ENCODE assay signal across 8 mouse cellular contexts in genomic region chr19:7295071-7295658, GRCm38 (mm10). TPM values are rescaled to one million over a fixed set of nuclear protein-coding genes. Genes with fewer than 3 reads are reported as not detected.
DNase-seq lines count a peak whose midpoint lies in the region; ATAC-seq lines count a peak whose summit lies in the region.

No protein-coding gene starts in this region.

- no peaks in the 10 kb centered on the region for H3K27me3 ChIP-seq in midbrain, embryonic 10.5 days (ENCODE audit: low read depth, poor library complexity, severe bottlenecking)
- no peaks in the 10 kb centered on the region for H3K27me3 ChIP-seq in midbrain, embryonic 15.5 days (replicated peaks)
- H3K27me3 ChIP-seq in embryonic facial prominence, embryonic 15.5 days, result no peaks in the 10 kb centered on the region
- H3K27me3 ChIP-seq in limb, embryonic 12.5 days, result no peaks in the 10 kb centered on the region

- H3K36me3 ChIP-seq in midbrain, embryonic 10.5 days, result peaks cover 40% of the 10 kb centered on the region
- no peaks in the 10 kb centered on the region; the same call in 1 of the 2 replicates for H3K36me3 ChIP-seq in midbrain, embryonic 15.5 days (replicated peaks)
- 0 out of 2 replicates have a peak, but pooled peaks cover under 1% of the 10 kb centered on the region for H3K36me3 ChIP-seq in embryonic facial prominence, embryonic 15.5 days
- H3K36me3 ChIP-seq in limb, embryonic 12.5 days, result peaks cover 25% of the 10 kb centered on the region

- no peak for ATAC-seq in midbrain, embryonic 15.5 days (replicated peaks)
- ATAC-seq in embryonic facial prominence, embryonic 15.5 days (ENCODE audit: insufficient number of reproducible peaks, low FRiP score, low TSS enrichment, low read depth), result no peak
- no peak for ATAC-seq in limb, embryonic 12.5 days (ENCODE audit: insufficient number of reproducible peaks, insufficient read depth, low FRiP score, low TSS enrichment, low read depth)

- peak overlapping the region; percentile 25; the same call in 1 of the 2 replicates for H3K27ac ChIP-seq in midbrain, embryonic 10.5 days (replicated peaks)
- H3K27ac ChIP-seq in midbrain, embryonic 15.5 days, result no peak overlapping the region
- H3K27ac ChIP-seq in embryonic facial prominence, embryonic 15.5 days (replicated peaks), result peak overlapping the region; percentile 60
- H3K27ac ChIP-seq in limb, embryonic 12.5 days, result peak overlapping the region; percentile 47; the same call in 1 of the 2 replicates

- H3K9me3 ChIP-seq in midbrain, embryonic 10.5 days (replicated peaks), result no peaks in the 10 kb centered on the region
- H3K9me3 ChIP-seq in midbrain, embryonic 15.5 days, result no peaks in the 10 kb centered on the region
- H3K9me3 ChIP-seq in embryonic facial prominence, embryonic 15.5 days (replicated peaks), result no peaks in the 10 kb centered on the region
- H3K9me3 ChIP-seq in limb, embryonic 12.5 days, result no peaks in the 10 kb centered on the region

- no peak overlapping the region for H3K9ac ChIP-seq in midbrain, embryonic 15.5 days
- no peak overlapping the region for H3K9ac ChIP-seq in embryonic facial prominence, embryonic 15.5 days
- no peak overlapping the region; the same call in 1 of the 2 replicates for H3K9ac ChIP-seq in limb, embryonic 12.5 days (replicated peaks)

- 0 out of 2 replicates have a peak overlapping the region, but pooled peaks have one; percentile 2 for H3K4me3 ChIP-seq in midbrain, embryonic 10.5 days
- H3K4me3 ChIP-seq in midbrain, embryonic 15.5 days, result no peak overlapping the region
- peak overlapping the region; percentile 4; the same call in 1 of the 2 replicates for H3K4me3 ChIP-seq in embryonic facial prominence, embryonic 15.5 days (replicated peaks)
- no peak overlapping the region for H3K4me3 ChIP-seq in limb, embryonic 12.5 days (replicated peaks)

- H3K4me1 ChIP-seq in midbrain, embryonic 10.5 days, result peaks cover 17% of the 10 kb centered on the region
- peaks cover 13% of the 10 kb centered on the region for H3K4me1 ChIP-seq in midbrain, embryonic 15.5 days
- peaks cover 45% of the 10 kb centered on the region for H3K4me1 ChIP-seq in embryonic facial prominence, embryonic 15.5 days
- H3K4me1 ChIP-seq in limb, embryonic 12.5 days (replicated peaks), result peaks cover 40% of the 10 kb centered on the region

- H3K4me2 ChIP-seq in midbrain, embryonic 15.5 days, result no peak overlapping the region
- H3K4me2 ChIP-seq in embryonic facial prominence, embryonic 15.5 days (replicated peaks), result peak overlapping the region; percentile 27; the same call in 1 of the 2 replicates
- peak overlapping the region; percentile 13; the same call in 1 of the 2 replicates for H3K4me2 ChIP-seq in limb, embryonic 12.5 days

- 79% methylated on average over 15 of the region's 15 CpGs for WGBS in midbrain, embryonic 10.5 days
- WGBS in midbrain, embryonic 15.5 days, result 83% methylated on average over 15 of the region's 15 CpGs
- 49% methylated on average over 15 of the region's 15 CpGs for WGBS in embryonic facial prominence, embryonic 15.5 days
- 54% methylated on average over 15 of the region's 15 CpGs for WGBS in limb, embryonic 12.5 days

- DNase-seq in midbrain, embryonic 10.5 days (ENCODE audit: low spot score), result no peak
- DNase-seq in natural killer cell, adult 2 months (ENCODE audit: low spot score in 2 of 2), result peak; percentile 75 to 77
- no peak for DNase-seq in cerebellum, adult 8-10 months
- no peak for DNase-seq in layer of hippocampus, postnatal 14 days (ENCODE audit: low spot score in 2 of 2)
- no peak for DNase-seq in right cerebral cortex, postnatal 4 days

RNA-seq across cellular contexts. Expression of gene Rcor2, which starts 28.0 kb away (rescaled TPM):
- 62.2 and 73.1 TPM in 2 replicates for polyA plus RNA-seq in midbrain, embryonic 10.5 days (2016; fragmentation: Nextera tagmentation; extraction: Ambion mirVana)
- 25.3 and 30.4 TPM in 2 replicates for polyA plus RNA-seq in midbrain, embryonic 15.5 days (2015; fragmentation: Nextera tagmentation; extraction: Ambion mirVana)
- 20.3 and 22.9 TPM in 2 replicates for polyA plus RNA-seq in embryonic facial prominence, embryonic 15.5 days (2015; fragmentation: Nextera tagmentation; extraction: Ambion mirVana)
- 50.9 and 51.1 TPM in 2 replicates for polyA plus RNA-seq in limb, embryonic 12.5 days (2016; fragmentation: Nextera tagmentation; extraction: Ambion mirVana)
- total RNA-seq in layer of hippocampus, postnatal 14 days (2021), result 10 to 100 TPM; 20.2 to 23.2 TPM

RNA-seq across cellular contexts. Expression of gene Mark2, which starts 46.5 kb away (rescaled TPM):
- 45.5 and 46.0 TPM in 2 replicates for polyA plus RNA-seq in midbrain, embryonic 10.5 days (2016; fragmentation: Nextera tagmentation; extraction: Ambion mirVana)
- 55.5 and 60.2 TPM in 2 replicates for polyA plus RNA-seq in midbrain, embryonic 15.5 days (2015; fragmentation: Nextera tagmentation; extraction: Ambion mirVana)
- 54.9 and 60.2 TPM in 2 replicates for polyA plus RNA-seq in embryonic facial prominence, embryonic 15.5 days (2015; fragmentation: Nextera tagmentation; extraction: Ambion mirVana)
- 54.4 and 58.5 TPM in 2 replicates for polyA plus RNA-seq in limb, embryonic 12.5 days (2016; fragmentation: Nextera tagmentation; extraction: Ambion mirVana)
- 100 to 1,000 TPM in 1 of 2 experiments, 10 to 100 TPM in 1; 95.9 to 110 TPM for total RNA-seq in layer of hippocampus, postnatal 14 days (2021)

RNA-seq across cellular contexts. Expression of gene Naa40, which starts 54.2 kb away (rescaled TPM):
- 105 and 107 TPM in 2 replicates for polyA plus RNA-seq in midbrain, embryonic 10.5 days (2016; fragmentation: Nextera tagmentation; extraction: Ambion mirVana)
- polyA plus RNA-seq in midbrain, embryonic 15.5 days (2015; fragmentation: Nextera tagmentation; extraction: Ambion mirVana), result 70.1 and 75.1 TPM in 2 replicates
- 49.8 and 55.4 TPM in 2 replicates for polyA plus RNA-seq in embryonic facial prominence, embryonic 15.5 days (2015; fragmentation: Nextera tagmentation; extraction: Ambion mirVana)
- polyA plus RNA-seq in limb, embryonic 12.5 days (2016; fragmentation: Nextera tagmentation; extraction: Ambion mirVana), result 69.7 and 73.1 TPM in 2 replicates
- 10 to 100 TPM; 32.1 to 35.0 TPM for total RNA-seq in layer of hippocampus, postnatal 14 days (2021)

Comparison
In these comparisons a context has a peak if more than half of its experiments do, and no peak if none do; other contexts are left out.
1. H3K4me3 ChIP-seq: peak in midbrain, embryonic 10.5 days (single experiment) and embryonic facial prominence, embryonic 15.5 days (single experiment); none in midbrain, embryonic 15.5 days (single experiment) and limb, embryonic 12.5 days (single experiment).
2. DNase-seq: peak in natural killer cell, adult 2 months (2 of 2); none in midbrain, embryonic 10.5 days (single experiment), cerebellum, adult 8-10 months (single experiment), layer of hippocampus, postnatal 14 days (0 of 2) and right cerebral cortex, postnatal 4 days (single experiment).